Mouse (Mus musculus) bone marrow macrophage, adult 2 months (primary cell): ENCODE data around the gene Ell. TPM values are rescaled to one million over a fixed set of nuclear protein-coding genes. Genes with fewer than 3 reads are reported as not detected.
A peak's percentile ranks its signal among the peaks of the same experiment; 100 is the strongest.

Experiments
- H3K27ac ChIP-seq: 2 replicates; pipeline ENCODE4 v1.5.1; 2012; ENCODE audit warnings: low read depth, low read length; ENCODE audit not compliant: insufficient read depth
- H3K4me1 ChIP-seq: 2 replicates; pipeline ENCODE4 v1.6.1; 2012; ENCODE audit warnings: low read length; ENCODE audit not compliant: control insufficient read depth, insufficient read depth
- H3K4me3 ChIP-seq: 2 replicates; pipeline ENCODE4 v1.5.1; 2012; ENCODE audit warnings: mild to moderate bottlenecking, low read length, moderate library complexity; ENCODE audit not compliant: insufficient read depth
- CTCF ChIP-seq: IDR thresholded peaks from 2 replicates; pipeline ENCODE4 v1.5.1; 2012; ENCODE audit warnings: low read depth, mild to moderate bottlenecking, low read length, moderate library complexity
- POLR2A ChIP-seq: IDR thresholded peaks from 2 replicates; pipeline ENCODE4 v1.6.1; 2012; ENCODE audit warnings: mild to moderate bottlenecking, low read depth, low read length, borderline replicate concordance
- polyA plus RNA-seq: library from polyadenylated mRNA; stranded (reverse); fragments of >200 nt; gene quantifications from 2 replicates; pipeline ENCODE4 v1.2.4, GENCODE M21; 2012; ENCODE audit not compliant: missing spikeins, insufficient read depth, insufficient read length

Ell gene
- polyA plus RNA-seq, 1 experiment = 17.1 TPM

- H3K4me1 ChIP-seq = peaks cover 15% of the 10 kb centered on the region
- no peak overlapping the region for H3K27ac ChIP-seq
- H3K4me3 ChIP-seq = no peak overlapping the region
- TF ChIP-seq CTCF (no peak), POLR2A (no peak)
These were observed 19.7 kb upstream of the Ell start for GRCm38 (mm10) chr8:70519606-70520005.

- Histone ChIP-seq H3K4me3 (peak overlapping the region; percentile 86), H3K27ac (peak overlapping the region; percentile 83), H3K4me1 (peaks cover 20% of the 10 kb centered on the region)
- TF ChIP-seq POLR2A = 0 out of 2 replicates have a peak, but pooled peaks have one; percentile 2
- no peak for TF ChIP-seq CTCF
These were observed 16.5 kb upstream of the Ell start for GRCm38 (mm10) chr8:70522592-70523403.

GRCm38 (mm10) chr8:70527111-70527511 is 12.1 kb upstream of the Ell start:
- H3K27ac ChIP-seq = peak overlapping the region; percentile 20
- peaks cover 23% of the 10 kb centered on the region for H3K4me1 ChIP-seq
- peak overlapping the region; percentile 73 for H3K4me3 ChIP-seq

GRCm38 (mm10) chr8:70527512-70528181 is 11.6 kb upstream of the Ell start, which contains the start of the genes Fkbp8 and Kxd1:
Fkbp8 (plus strand) TSS chr8:70527724.
Kxd1 (minus strand) TSS chr8:70527956.
- H3K4me3 ChIP-seq = peak within 1 kb of the TSS; percentile 73

More at GRCm38 (mm10) chr8:70527111-70527511, 12.1 kb upstream of the Ell start:
- TF ChIP-seq POLR2A = no peak
- no peak for TF ChIP-seq CTCF

GRCm38 (mm10) chr8:70528182-70528797 is 11.0 kb upstream of the Ell start:
- TF ChIP-seq POLR2A (no peak), CTCF (no peak)
- H3K27ac ChIP-seq = peak overlapping the region; percentile 52
- H3K4me3 ChIP-seq = peak overlapping the region; percentile 73
- H3K4me1 ChIP-seq = peaks cover 21% of the 10 kb centered on the region

More at GRCm38 (mm10) chr8:70527512-70528181, 11.6 kb upstream of the Ell start, which contains the start of the genes Fkbp8 and Kxd1:
- peak within 1 kb of the TSS; percentile 52 for H3K27ac ChIP-seq
- no peak for TF ChIP-seq POLR2A
- no peak for TF ChIP-seq CTCF
- H3K4me1 ChIP-seq = peaks cover 23% of the 10 kb centered on the region

- peak overlapping the region; percentile 44 for H3K27ac ChIP-seq
- H3K4me1 ChIP-seq = peaks cover 16% of the 10 kb centered on the region
- peak overlapping the region; percentile 73 for H3K4me3 ChIP-seq
- TF ChIP-seq POLR2A (no peak), CTCF (no peak)
These were observed 10.0 kb upstream of the Ell start for GRCm38 (mm10) chr8:70529299-70529698.

GRCm38 (mm10) chr8:70529741-70530161 is 9.5 kb upstream of the Ell start:
- Histone ChIP-seq H3K4me3 (peak overlapping the region; percentile 73), H3K27ac (peak overlapping the region; percentile 40), H3K4me1 (peaks cover 16% of the 10 kb centered on the region)
- TF ChIP-seq CTCF = no peak

- peaks cover 16% of the 10 kb centered on the region for H3K4me1 ChIP-seq
- H3K4me3 ChIP-seq = no peak overlapping the region
- no peak overlapping the region for H3K27ac ChIP-seq
- TF ChIP-seq CTCF (no peak; the same call in 1 of the 2 replicates), POLR2A (no peak)
These were observed 8.9 kb upstream of the Ell start for GRCm38 (mm10) chr8:70530314-70530713.

- Histone ChIP-seq H3K4me1 (peaks cover 14% of the 10 kb centered on the region), H3K4me3 (no peak overlapping the region), H3K27ac (no peak overlapping the region)
- TF ChIP-seq CTCF (no peak), POLR2A (no peak)
These were observed 5.0 kb upstream of the Ell start for GRCm38 (mm10) chr8:70534281-70534680.

- no peak for TF ChIP-seq POLR2A
- TF ChIP-seq CTCF = no peak
- H3K4me1 ChIP-seq = peaks cover 7% of the 10 kb centered on the region
- H3K4me3 ChIP-seq = no peak overlapping the region
- H3K27ac ChIP-seq = no peak overlapping the region
These were observed 4.0 kb upstream of the Ell start for GRCm38 (mm10) chr8:70535221-70535620.
